Comparison of ENCODE assay signal across 20 mouse cellular contexts in genomic region chr11:35561760-35562159, GRCm38 (mm10).
DNase-seq lines count a peak whose midpoint lies in the region; ATAC-seq and TF ChIP-seq lines count a peak whose summit lies in the region.
"Had no signal": no experiment of that assay in that cellular context is flagged by ENCODE, and none has a peak within 500 bp of the region (broad histone marks: within the 10 kb centered on the region; RNA-seq: fewer than 3 reads in every experiment).

No protein-coding gene starts in this region.

- H3K4me3 ChIP-seq in hindbrain, postnatal 0 days (ENCODE audit: low read length) = no peak overlapping the region
- no peak overlapping the region for H3K4me3 ChIP-seq in hindbrain, embryonic 16.5 days (ENCODE audit: low read length)
- H3K4me3 ChIP-seq in limb, embryonic 10.5 days = no peak overlapping the region
- H3K4me3 ChIP-seq: embryonic facial prominence, embryonic 13.5 days; layer of hippocampus, adult 2 months; left cerebral cortex, adult 2 months; liver, embryonic 13.5 days; lung, embryonic 15.5 days had no signal

- intact Hi-C loops in left cerebral cortex, postnatal 10 days (cut with DNase I) = no loop called here

- H3K4me2 ChIP-seq in hindbrain, postnatal 0 days (ENCODE audit: low read depth, low read length) = no peak overlapping the region
- no peak overlapping the region for H3K4me2 ChIP-seq in hindbrain, embryonic 16.5 days (ENCODE audit: low read length)
- H3K4me2 ChIP-seq: embryonic facial prominence, embryonic 13.5 days; heart, embryonic 11.5 days; liver, embryonic 13.5 days; lung, embryonic 15.5 days; midbrain, embryonic 11.5 days had no signal

- H3K27me3 ChIP-seq in hindbrain, postnatal 0 days (ENCODE audit: insufficient read depth, low read length) = no peaks in the 10 kb centered on the region
- H3K27me3 ChIP-seq in hindbrain, embryonic 16.5 days (replicated peaks; ENCODE audit: control insufficient read depth, insufficient read depth, low read length) = no peaks in the 10 kb centered on the region
- peaks cover 13% of the 10 kb centered on the region; the same call in 1 of the 2 replicates for H3K27me3 ChIP-seq in limb, embryonic 10.5 days (ENCODE audit: low read depth, poor library complexity, severe bottlenecking)
- H3K27me3 ChIP-seq: embryonic facial prominence, embryonic 13.5 days; liver, embryonic 13.5 days had no signal

- no peak overlapping the region for H3K9ac ChIP-seq in hindbrain, postnatal 0 days (replicated peaks; ENCODE audit: low read length)
- no peak overlapping the region for H3K9ac ChIP-seq in hindbrain, embryonic 16.5 days (ENCODE audit: low read depth, low read length)
- H3K9ac ChIP-seq: embryonic facial prominence, embryonic 13.5 days; liver, embryonic 13.5 days; lung, embryonic 15.5 days had no signal

- WGBS in hindbrain, postnatal 0 days = 36% methylated on average over 9 of the region's 9 CpGs
- 48% methylated on average over 9 of the region's 9 CpGs for WGBS in hindbrain, embryonic 16.5 days
- 36% methylated on average over 9 of the region's 9 CpGs for WGBS in limb, embryonic 10.5 days

- no peak overlapping the region for H3K27ac ChIP-seq in hindbrain, postnatal 0 days
- H3K27ac ChIP-seq in hindbrain, embryonic 16.5 days (ENCODE audit: low read depth, low read length) = no peak overlapping the region
- peak overlapping the region; percentile 19; the same call in 1 of the 2 replicates for H3K27ac ChIP-seq in limb, embryonic 10.5 days
- H3K27ac ChIP-seq: embryonic facial prominence, embryonic 13.5 days; layer of hippocampus, adult 2 months; left cerebral cortex, adult 2 months; liver, embryonic 13.5 days; lung, embryonic 15.5 days; macrophage had no signal

- peak; percentile 47 to 62 for DNase-seq in cerebellum, postnatal 25 days
- DNase-seq in hindbrain, postnatal 0 days (ENCODE audit: low spot score) = peak; percentile 63
- peak; percentile 40 for DNase-seq in Muller cell, postnatal 12 days (ENCODE audit: inconsistent ontology term)
- DNase-seq in limb, embryonic 10.5 days (ENCODE audit: low spot score) = no peak
- no peak for DNase-seq in adrenal gland, postnatal 14 days
- DNase-seq in left cerebral cortex, postnatal 10 days (ENCODE audit: extremely low spot score in 1 of 2, low spot score in 2 of 2) = no peak
- DNase-seq: adrenal gland, postnatal 10 days; heart, postnatal 14 days; liver, embryonic 13.5 days; retina, postnatal 1 day; thymus, postnatal 36 days had no signal

- H3K36me3 ChIP-seq in hindbrain, postnatal 0 days (ENCODE audit: insufficient read depth, low read length) = no peaks in the 10 kb centered on the region
- H3K36me3 ChIP-seq in hindbrain, embryonic 16.5 days (ENCODE audit: control insufficient read depth, insufficient read depth, low read length) = no peaks in the 10 kb centered on the region
- 0 out of 2 replicates have a peak, but pooled peaks cover 3% of the 10 kb centered on the region for H3K36me3 ChIP-seq in limb, embryonic 10.5 days
- H3K36me3 ChIP-seq: liver, embryonic 13.5 days; lung, embryonic 15.5 days had no signal

- H3K9me3 ChIP-seq in hindbrain, postnatal 0 days (ENCODE audit: low read length) = no peaks in the 10 kb centered on the region
- H3K9me3 ChIP-seq in hindbrain, embryonic 16.5 days (ENCODE audit: control insufficient read depth, low read length) = no peaks in the 10 kb centered on the region
- no peaks in the 10 kb centered on the region for H3K9me3 ChIP-seq in limb, embryonic 10.5 days (replicated peaks)
- H3K9me3 ChIP-seq: embryonic facial prominence, embryonic 13.5 days; liver, embryonic 13.5 days; lung, embryonic 15.5 days had no signal

- TF ChIP-seq CTCF in hindbrain, postnatal 0 days (IDR thresholded peaks at IDR 0.05; ENCODE audit: low read depth) = no peak

- H3K4me1 ChIP-seq in hindbrain, postnatal 0 days (ENCODE audit: insufficient read depth, low read length) = 0 out of 2 replicates have a peak, but pooled peaks cover 3% of the 10 kb centered on the region
- peaks cover 2% of the 10 kb centered on the region; the same call in 1 of the 2 replicates for H3K4me1 ChIP-seq in hindbrain, embryonic 16.5 days (ENCODE audit: control insufficient read depth, insufficient read depth, low read depth, low read length)
- peaks cover 62% of the 10 kb centered on the region for H3K4me1 ChIP-seq in limb, embryonic 10.5 days
- H3K4me1 ChIP-seq: liver, embryonic 13.5 days had no signal

- ATAC-seq in cerebellum, adult (ENCODE audit: insufficient number of reproducible peaks, low FRiP score, low TSS enrichment) = no peak
- ATAC-seq in hindbrain, postnatal 0 days = peak; percentile 66; the same call in 1 of the 2 replicates
- ATAC-seq in hindbrain, embryonic 16.5 days = no peak; the same call in 1 of the 2 replicates

Comparison
In these comparisons a context has a peak if more than half of its experiments do, and no peak if none do; other contexts are left out.
1. DNase-seq: peak in cerebellum, postnatal 25 days (2 of 2), hindbrain, postnatal 0 days (single experiment) and Muller cell, postnatal 12 days (single experiment); none in limb, embryonic 10.5 days (single experiment), adrenal gland, postnatal 14 days (single experiment) and left cerebral cortex, postnatal 10 days (0 of 2).